Mouse (Mus musculus): ENCODE results near the gene Mcm8. TPM values are rescaled to one million over a fixed set of nuclear protein-coding genes. Genes with fewer than 3 reads are reported as not detected.

Gene Mcm8
- 1 to 10 TPM; 2.9 to 3.7 TPM for total RNA-seq (2021)

GRCm38 (mm10) chr2:132815608-132816314 is at the start of gene Mcm8, which contains the start of gene Trmt6:
Gene Mcm8 (plus strand): TSS chr2:132816141.
Gene Trmt6 (minus strand): TSS chr2:132816055.
- peak; percentile 93 for DNase-seq
- intact Hi-C loops (cut with DNase I): loop anchor here (2.0 to 10.0 kb wide), 2 partner anchors 31 to 301 kb away; partner anchors contain the start of gene Crls1

DNA sequence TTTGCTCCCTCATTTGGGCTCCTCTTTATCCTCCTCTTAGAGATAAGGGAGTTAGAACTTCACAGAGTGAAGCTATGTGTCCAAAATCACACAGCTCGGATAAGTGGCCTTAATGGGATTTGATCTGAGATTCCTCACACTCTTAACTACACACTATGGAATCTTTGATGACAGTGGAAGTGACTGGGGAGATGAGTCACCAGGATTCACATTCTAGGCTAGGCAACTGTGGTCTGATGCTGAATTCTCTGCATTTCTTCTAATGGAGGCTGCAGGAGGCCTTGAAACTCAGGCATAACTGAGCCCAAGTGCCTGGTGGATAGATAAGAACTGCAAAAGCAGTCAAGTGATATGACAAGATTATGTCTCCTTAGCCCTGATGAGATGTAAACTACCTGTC is 45.1 kb upstream of the Mcm8 start:
- no peak for DNase-seq
- intact Hi-C loops (cut with DNase I): no loop called here

DNA sequence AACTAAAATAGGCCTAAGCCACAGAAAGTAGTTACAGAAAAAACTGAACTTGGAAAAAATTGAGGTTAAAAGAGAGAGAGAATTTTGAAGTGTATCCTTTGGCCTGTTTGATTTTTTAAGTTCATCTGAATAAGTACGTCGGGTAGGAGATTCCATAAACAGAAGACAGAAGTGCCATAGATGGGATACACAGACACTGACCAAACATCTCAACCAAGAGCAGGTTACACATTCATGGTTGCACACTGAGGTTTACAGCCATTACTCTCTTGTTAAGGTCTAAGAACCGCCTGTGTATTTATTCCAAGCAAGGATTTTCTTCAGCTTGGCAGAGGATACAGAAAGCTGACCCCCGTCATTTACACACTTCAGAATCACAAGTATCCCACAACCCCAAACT is 35.0 kb upstream of the Mcm8 start, which contains the start of gene Chgb:
Gene Chgb, plus strand, starts transcription at position 301 of the 400 bp plus-strand sequence.
- intact Hi-C loops (cut with DNase I): no loop called here
- DNase-seq: no peak

DNA sequence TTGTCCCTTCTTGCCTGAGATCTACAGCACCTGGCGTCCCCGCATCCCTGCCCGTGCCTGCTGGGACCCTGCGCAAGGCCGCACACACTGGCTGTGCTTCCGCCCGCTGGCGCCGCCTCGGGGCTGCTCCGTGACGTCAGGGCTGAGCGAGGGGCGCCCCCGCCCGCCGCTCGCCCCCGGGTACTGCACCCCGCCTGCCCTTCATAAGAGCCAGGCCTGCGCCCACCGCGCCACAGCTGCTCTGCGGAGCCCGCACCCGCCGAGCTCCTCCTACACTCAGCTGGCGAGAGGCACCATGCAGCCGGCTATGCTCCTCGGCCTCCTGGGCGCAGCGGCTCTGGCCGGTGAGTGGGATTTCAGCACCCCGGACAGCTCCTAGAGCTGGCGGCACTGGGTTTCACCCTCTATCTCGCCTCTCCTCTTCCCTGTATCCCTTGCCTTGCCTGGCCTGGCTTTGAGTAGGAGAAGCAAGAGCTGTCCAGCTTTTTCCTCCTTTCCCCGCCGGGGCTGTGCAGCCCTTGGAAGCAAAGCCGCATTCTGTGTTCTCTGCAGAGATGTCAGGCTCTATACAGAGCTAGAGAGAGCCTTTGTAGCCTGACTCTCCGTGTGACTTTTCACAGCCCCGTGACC is 34.4 kb upstream of the Mcm8 start:
- DNase-seq: peak; percentile 95 to 96
- intact Hi-C loops (cut with DNase I): no loop called here

- intact Hi-C loops (cut with DNase I): no loop called here
- DNase-seq: no peak
These were observed 31.9 kb upstream of the Mcm8 start for GRCm38 (mm10) chr2:132784039-132784438.

GRCm38 (mm10) chr2:132793441-132794203 is 22.3 kb upstream of the Mcm8 start:
- no peak for DNase-seq
- intact Hi-C loops (cut with DNase I): no loop called here

DNA sequence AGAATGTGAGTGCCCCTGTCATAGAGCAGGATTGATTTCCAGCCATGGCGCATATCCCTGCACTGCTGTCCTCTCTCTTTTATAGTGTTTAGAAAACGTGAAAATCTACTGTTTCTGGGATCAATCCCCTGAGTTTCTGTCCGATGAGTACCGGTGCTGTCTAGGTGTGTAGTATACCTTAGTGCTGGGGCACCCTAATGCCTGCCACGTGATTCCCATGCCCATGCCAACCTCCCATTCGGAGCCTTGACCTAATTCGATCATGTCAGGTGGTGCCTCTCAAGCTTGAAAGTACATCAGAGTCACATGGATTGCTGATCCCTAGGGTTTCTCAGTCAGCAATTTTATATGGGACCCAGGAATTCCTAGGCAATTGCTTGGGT is 21.7 kb upstream of the Mcm8 start:
- no peak for DNase-seq
- intact Hi-C loops (cut with DNase I): no loop called here

DNA sequence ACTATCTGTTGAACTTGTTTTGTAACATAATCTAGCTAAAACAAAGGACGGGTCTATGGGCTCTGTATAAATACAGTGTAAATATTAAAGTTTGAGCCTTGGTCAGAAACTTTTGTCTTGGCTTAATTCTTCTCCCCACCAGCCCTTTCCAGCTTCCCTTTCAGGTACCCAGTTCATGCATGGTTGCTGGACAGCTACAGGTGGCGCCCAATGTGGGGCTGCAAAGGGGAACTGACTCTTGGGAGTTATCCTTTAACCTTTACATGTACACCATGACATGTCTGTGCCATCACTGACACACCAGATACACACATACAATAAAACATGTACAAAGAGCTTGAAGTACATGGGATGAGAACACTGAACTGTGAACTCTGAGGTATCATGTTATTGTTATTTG is 13.0 kb upstream of the Mcm8 start:
- intact Hi-C loops (cut with DNase I): no loop called here
- DNase-seq: no peak

DNA sequence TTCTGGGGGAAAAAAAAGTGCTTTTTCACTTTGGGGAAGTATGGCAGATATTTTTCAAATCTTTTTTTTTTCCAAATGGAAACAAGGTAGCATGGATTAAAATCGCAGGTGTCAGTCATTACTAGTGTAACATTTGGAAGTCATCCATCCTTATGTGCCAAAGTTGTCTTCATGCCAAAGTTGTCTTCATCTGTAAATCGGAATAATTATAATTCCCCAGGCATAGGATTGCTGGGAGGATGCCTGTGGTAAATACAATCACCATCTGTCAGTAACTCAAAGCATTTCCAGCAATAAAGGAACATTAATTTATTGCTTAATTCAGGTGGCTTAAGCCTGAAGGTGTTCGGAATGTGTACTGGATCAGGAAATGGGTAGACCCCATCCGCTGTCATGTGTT is 25.1 kb downstream of the Mcm8 start:
- intact Hi-C loops (cut with DNase I): no loop called here

GRCm38 (mm10) chr2:132846407-132847358 is 30.7 kb downstream of the Mcm8 start, which contains the start of gene Crls1:
Gene Crls1 (plus strand): TSS chr2:132846666.
- intact Hi-C loops (cut with DNase I): loop anchor here (1.0 to 2.0 kb wide), 2 partner anchors 30 to 57 kb away; partner anchors contain the start of genes Mcm8 and Trmt6
- peak; percentile 98 to 99 for DNase-seq

More for the DNA sequence above, 25.1 kb downstream of the Mcm8 start:
- DNase-seq: no peak

- peak in 1 of 2 experiments; percentile 5 for DNase-seq
- intact Hi-C loops (cut with DNase I): loop anchor here (2.0 kb wide), 1 partner anchor 31 kb away; the partner anchor contains the start of genes Mcm8 and Trmt6
These were observed 31.6 kb downstream of the Mcm8 start for GRCm38 (mm10) chr2:132847581-132847980.

GRCm38 (mm10) chr2:132848361-132848760 is 32.4 kb downstream of the Mcm8 start:
- DNase-seq: no peak

DNA sequence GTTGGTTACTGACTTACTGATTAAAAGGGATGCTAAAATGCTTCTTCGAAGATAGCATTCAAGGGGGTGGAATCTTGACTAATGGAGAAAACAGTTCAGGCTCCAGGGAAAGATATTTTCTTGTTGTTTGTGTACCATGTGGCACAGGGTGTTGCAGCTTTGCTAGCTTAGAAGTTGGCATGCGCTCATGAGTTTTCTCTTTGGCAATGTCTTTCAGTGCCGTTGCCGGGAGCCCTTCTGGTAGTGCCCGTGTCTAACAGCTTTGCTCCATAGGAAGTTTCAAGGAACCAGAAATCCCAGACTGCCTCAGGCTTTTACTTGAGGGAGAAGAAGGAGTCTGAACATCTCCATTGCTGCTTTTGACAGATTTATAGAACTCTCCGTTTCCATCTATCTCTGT is 33.2 kb downstream of the Mcm8 start:
- no peak for DNase-seq
- intact Hi-C loops (cut with DNase I): no loop called here

More at GRCm38 (mm10) chr2:132848361-132848760, 32.4 kb downstream of the Mcm8 start:
- intact Hi-C loops (cut with DNase I): no loop called here

GRCm38 (mm10) chr2:132853051-132853450 is 37.1 kb downstream of the Mcm8 start:
- DNase-seq: no peak
- intact Hi-C loops (cut with DNase I): no loop called here

DNA sequence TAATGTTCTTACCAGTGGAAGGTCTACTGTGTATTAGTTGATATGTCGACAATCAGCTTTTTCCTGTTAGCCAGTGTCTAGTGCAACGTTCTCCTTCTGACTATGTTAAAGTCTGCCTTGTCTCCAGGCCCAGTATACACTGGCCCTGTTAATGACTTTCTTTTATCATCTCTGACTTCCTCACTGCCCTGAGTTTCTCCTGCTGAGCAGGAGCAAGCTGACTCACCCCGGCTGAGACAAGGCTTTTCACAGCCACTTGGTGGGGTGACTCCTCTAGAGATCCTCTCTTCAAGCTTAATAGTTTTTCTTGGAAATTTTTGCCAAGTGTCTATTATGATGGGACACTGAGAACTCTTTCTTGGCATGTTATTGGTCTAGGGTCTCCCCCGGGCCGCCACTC is 40.4 kb downstream of the Mcm8 start:
- intact Hi-C loops (cut with DNase I): no loop called here

GRCm38 (mm10) chr2:132860435-132860834 is 44.5 kb downstream of the Mcm8 start:
- intact Hi-C loops (cut with DNase I): no loop called here
- no peak for DNase-seq

More for the DNA sequence above, 40.4 kb downstream of the Mcm8 start:
- DNase-seq: no peak

DNA sequence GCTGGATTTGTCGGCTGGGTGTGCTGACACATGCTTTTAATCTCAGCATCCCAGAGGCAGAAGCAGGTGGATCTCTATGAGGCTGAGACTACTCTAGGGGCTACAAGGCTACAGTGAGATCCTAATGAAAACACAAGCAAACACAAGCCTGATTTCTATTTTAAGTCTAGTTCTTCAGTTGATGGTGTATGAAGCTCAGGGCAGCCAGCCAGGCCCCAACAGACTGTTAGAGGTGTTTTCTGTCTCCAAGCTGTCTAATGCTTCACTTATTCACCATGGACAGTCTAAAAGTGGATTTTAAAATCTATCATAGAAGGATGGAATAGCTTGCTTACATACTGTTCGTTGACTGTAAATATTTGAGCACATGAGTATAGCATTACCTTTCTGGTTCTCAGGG is 45.5 kb downstream of the Mcm8 start:
- no peak for DNase-seq
- intact Hi-C loops (cut with DNase I): no loop called here

GRCm38 (mm10) chr2:132863325-132863724 is 47.4 kb downstream of the Mcm8 start:
- DNase-seq: no peak
- intact Hi-C loops (cut with DNase I): no loop called here

- intact Hi-C loops (cut with DNase I): no loop called here
- DNase-seq: no peak
These were observed 51.6 kb downstream of the Mcm8 start for GRCm38 (mm10) chr2:132867521-132867920.

DNA sequence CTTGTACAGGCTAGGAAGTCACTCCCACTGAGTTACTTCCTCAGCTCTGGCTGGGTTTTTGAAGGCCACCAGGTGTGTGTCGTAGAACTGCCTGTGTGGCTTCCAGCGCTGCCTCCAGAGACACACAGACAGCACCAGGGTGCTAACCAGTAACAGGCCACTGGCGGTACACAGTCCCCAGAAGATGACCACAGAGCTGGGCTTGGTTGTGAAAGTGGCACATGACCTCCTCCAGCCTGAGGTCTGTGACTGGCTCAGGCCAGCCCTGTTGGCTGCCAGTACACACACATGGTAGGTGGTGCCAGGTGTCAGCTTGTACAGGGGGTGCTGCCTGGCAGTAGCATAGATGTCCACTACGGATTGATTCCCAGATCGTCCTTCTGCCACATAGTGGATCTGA is 53.7 kb downstream of the Mcm8 start:
- intact Hi-C loops (cut with DNase I): no loop called here
- DNase-seq: no peak
